Mouse (Mus musculus): Measurements from ENCODE around the gene Entpd1. TPM values are rescaled to one million over a fixed set of nuclear protein-coding genes. Genes with fewer than 3 reads are reported as not detected.

Gene Entpd1
- total RNA-seq, 2 experiments from 2014 or later, result 23.8 to 29.0 TPM

DNA sequence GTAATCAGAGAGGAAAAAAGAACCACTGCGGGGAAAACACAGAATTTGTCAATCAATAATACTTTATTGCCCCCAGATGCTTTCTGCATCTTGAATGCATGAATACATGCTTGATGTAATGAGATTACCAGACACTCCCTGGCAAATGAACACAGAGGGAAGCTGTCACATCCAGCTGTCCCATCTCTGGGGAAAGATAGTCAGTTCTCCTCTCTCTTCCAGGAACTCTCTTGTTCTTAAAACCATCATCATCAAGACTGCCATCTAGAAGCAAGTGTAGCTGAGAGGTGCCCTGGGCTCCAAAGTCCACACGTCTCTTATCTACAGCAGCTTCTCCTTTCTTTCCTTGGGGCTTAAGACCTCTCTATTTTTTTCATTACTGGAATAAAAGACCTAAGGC, 114.4 kb downstream of the Entpd1 start:
- DNase-seq, result no peak

DNA sequence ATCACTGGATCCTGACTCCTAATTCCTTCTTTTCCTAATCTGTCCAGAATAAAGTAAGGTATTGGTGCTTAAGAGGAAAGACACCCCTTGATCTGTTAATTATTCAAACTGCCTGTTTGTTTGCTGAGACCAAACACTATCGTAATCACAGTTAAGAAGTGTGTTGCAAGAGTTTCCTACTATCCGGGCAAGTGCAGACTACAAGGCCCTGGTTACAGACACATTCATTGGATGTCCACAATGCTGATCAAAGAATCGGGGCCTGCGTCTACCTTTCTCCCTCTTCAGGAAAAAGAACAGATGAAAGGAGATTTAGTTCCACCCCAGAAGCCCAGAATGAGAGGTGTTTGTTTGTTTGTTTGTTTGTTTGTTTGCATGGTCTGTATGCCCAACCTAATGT, 116.0 kb downstream of the Entpd1 start:
- no peak for DNase-seq

DNA sequence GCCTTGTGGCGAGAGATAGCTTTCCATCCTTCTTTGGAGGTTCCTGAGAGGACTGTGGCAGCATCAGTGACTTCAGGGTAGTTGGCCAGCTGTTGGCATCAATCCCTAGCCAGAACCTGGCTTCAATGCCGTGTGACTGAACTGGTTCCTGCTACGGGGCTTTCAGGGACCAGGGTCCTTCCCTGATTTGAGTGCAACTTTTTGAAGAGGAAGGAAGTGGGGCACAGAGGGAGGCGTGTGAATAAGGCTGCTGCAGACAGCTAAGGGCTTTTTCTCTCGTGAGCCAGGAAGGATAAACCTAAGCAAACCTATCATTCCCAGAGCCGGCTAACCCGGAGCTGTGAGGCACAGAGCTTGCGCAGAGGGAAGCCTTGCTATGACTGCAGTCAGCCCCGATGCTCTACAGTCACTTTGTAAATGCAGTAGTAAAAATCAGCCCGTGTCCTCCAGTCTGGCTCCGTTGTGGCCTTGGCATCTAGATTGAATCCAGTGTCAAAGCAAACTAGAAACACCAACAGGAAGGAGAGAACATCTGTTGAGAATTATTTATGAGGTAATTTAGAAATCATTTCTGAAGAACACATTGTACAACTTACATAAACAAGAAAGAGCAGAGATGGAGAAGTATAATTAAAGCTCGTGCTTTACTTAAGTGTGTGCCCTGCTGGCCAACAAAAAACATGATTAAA, 116.7 kb downstream of the Entpd1 start:
- DNase-seq, result no peak

DNA sequence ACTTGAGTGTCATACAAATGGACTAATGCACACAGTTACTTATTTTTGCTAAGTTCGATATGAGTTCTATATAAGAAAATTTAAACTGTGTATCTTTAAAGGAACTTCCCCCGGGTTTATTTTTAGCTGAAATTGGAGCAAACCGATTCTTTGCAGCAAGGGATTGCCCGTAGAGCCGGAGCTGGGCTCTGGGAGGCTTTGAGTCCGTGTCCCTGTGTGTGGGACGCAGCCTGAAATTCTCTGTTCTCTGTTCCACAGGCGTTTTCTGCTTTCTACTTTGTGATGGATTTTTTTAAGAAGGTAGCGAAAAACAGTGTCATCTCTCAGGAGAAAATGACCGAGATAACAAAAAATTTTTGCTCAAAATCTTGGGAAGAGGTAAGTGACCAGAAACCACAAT, 121.2 kb downstream of the Entpd1 start:
- DNase-seq, result no peak

GRCm38 (mm10) chr19:40733849-40734248, 121.7 kb downstream of the Entpd1 start:
- no peak for DNase-seq

GRCm38 (mm10) chr19:40736680-40737512, 124.7 kb downstream of the Entpd1 start:
- peak; percentile 68 for DNase-seq

- no peak for DNase-seq
These were observed 125.4 kb downstream of the Entpd1 start for GRCm38 (mm10) chr19:40737613-40738012.

GRCm38 (mm10) chr19:40738683-40739324, 126.6 kb downstream of the Entpd1 start:
- DNase-seq, result no peak

- DNase-seq, result no peak
These were observed 134.4 kb downstream of the Entpd1 start for GRCm38 (mm10) chr19:40746603-40747002.

DNA sequence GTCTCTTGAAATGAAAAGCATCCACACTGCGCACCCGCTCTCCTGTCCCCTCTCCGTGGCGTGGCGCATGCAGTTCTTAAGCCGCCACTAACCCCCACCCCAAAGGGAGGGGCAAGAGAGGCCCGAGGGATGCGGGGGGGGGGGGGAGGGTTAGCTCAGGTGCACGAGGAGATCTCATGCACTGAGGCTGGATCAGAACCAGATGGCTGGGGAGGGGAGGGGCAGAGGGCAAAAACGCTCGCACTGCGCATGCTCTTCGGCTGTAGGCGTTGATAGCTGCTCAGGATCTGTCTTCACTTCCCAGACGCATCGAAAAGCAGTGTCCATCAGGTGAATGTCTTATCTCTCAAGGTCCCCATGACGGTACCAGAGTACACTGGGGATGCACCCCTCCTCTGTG, 136.4 kb downstream of the Entpd1 start, which contains the start of gene Cc2d2b:
Gene Cc2d2b, plus strand, starts transcription at position 195 of the 400 bp plus-strand sequence.
- DNase-seq, result no peak

GRCm38 (mm10) chr19:40754311-40754710, 142.1 kb downstream of the Entpd1 start:
- peak; percentile 30 for DNase-seq

- no peak for DNase-seq
These were observed 147.9 kb downstream of the Entpd1 start for GRCm38 (mm10) chr19:40760071-40760470.

DNA sequence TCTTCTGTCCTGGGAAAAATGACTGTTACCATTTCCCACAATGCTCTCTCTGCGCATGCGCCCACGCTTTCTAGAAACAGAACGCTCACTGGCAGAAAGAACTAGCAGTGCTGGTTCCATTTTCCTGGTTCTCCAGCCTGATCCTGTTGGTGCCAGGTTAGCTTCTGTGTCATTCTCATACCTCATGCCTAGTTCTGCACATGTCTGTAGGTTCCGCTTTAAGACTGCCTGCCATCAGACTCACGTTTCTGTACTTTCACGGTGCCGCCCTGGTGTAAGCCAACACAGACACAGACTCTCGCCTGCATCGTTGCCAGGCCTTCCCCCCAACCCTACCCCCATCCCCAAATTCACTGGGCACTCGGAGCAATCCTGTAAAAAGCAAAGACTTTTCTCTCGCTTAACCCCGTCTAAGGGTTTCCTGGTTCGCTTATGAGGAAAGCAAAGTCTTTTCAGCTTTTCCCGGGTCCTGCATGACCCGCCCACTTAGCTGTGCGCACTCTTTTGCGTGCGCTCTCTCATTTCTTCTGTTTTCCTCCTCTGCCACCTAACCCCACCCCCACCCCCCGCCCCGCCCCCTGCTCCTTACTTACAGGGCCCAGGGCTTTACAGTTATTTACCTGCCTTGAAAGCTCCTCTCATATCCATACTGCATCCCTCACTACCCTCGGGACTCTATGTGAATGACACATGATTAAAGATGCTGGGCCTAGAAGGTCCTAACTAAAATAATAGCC, 150.0 kb downstream of the Entpd1 start:
- DNase-seq, result no peak

GRCm38 (mm10) chr19:40767189-40767588, 155.0 kb downstream of the Entpd1 start:
- DNase-seq, result no peak

DNA sequence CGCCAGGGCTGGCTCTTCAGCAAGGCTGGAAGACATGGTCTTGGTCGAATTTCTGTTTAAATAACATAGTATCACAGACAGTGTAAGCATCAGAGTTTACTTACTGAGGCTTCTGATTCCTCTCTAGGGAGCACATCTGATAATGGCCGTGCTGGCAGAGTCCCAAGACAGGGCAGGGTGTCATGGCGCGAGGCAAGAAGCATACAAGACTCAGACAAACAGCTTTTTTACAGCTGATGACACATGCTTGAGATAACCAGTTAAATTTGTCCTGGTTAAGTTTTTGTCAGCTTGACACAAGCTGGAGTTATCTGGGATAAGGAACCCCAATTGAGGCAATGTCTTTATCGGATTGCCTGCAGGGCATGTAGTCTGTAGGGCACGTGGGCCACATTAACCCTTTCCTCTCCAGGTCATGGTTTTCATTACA, 157.2 kb downstream of the Entpd1 start:
- DNase-seq, result peak; percentile 25

DNA sequence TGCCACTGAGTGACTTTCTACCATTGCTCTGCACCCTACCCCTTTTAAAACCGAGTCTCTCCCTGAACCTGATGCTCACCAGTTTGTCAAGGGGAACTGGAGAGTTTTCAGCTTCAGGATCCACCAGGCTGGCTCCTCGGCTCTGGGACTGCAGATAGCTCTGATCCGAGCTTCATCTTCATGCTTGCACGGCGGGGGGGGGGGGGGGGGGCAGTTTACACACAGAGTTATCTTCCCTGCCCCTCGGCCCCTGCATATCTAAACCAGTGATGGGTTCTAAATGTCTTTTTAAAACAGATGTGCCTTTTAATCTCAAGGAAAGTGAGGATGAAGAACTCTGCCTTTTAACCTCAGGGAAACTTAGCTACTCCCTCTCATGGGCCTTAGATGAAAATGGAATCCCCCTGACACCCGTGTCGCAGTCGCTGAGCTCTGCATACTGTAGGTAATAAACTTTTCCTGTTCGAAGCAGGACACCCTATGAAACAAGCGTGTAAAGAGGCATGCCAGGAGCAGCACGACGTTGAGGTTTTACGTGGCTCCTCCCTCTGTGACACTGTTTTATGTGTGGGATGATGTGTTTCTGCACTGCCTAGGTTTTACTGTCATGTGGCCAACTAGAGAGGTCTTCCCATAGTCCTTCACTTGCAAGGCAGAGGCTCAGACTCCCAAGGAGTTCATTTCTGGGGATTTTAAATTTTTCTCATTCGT, 176.0 kb downstream of the Entpd1 start:
- DNase-seq, result no peak

DNA sequence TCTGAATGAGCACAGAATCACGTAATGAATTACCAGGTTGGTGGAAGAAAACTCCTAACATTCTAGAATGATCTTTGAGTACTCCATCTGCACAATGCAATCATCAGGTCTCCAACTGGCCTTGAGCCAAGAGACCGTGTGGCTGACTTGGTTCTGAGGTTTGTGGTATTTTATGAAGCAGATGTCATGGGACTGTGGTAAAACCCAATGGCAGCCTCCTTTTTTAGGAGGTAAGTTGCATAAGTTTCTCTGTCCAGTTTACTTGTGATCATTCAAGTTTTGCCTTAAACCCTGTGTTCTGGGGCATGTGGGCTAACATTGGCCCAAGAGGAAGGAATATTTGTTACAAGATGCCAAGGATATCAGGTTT, 176.5 kb downstream of the Entpd1 start:
- DNase-seq, result no peak
